Mouse (Mus musculus): ENCODE results near the gene Slc45a3.

The Slc45a3 gene

DNA sequence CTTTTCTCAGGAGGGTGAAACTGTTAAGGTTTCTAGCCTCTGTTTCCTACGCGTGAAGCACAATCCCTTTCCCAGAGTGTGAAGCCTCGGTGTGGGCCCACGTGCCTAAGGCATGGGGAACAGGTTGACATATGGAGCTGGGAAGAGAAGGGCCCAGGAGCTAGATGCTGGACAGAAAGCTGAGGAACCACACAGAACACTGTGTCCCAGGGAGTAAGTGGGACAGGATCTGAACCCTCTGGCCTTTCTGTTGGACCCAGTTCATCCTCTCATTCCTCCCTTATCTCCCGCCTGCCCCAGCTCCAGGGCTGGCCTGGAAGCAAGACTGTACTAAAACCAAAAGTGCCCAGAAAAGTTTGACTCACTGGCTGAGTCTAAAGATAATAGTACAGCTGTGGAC is 1.3 kb downstream of the Slc45a3 start:
- no peak for DNase-seq (ENCODE audit: extremely low read depth, low read depth, low spot score)

DNA sequence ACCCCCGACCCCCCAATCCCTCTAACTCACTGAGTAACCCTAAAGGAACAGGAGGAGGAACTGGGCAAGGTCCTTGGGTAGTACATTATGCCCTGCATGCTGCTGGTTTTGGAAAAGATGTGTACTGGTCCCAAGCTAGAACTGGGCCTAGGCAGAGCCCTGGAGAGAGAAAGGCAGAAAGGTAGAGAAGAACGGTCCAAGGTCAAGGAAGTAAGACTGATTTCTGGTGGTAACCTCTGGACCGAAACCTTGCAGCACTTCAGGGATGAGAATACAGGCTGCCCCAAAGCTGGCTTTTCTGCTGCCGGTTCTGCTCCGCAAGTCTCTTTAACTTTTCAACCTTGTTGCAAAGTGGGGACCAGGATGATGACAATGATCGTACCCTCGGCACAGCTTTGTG is 1.8 kb downstream of the Slc45a3 start:
- DNase-seq (ENCODE audit: extremely low read depth, low read depth, low spot score): no peak

DNA sequence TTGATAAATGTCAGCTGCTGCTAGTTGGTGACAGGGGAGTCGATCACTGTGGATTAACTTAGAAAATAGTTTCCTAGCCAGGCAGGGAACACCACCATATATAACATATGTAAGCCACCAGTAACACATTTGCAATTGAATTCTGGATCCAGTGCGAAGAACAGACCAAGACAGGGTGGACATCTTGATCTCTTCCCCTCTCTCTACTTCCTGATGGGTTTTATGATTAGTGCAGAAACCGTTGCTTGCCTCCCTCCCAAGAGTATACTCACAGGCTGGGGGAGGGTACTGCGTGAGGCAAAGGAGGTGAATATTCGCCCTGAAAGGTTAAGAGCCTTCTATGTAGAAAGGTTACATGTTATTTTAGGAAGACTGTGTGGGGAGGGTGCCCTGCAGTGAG is 3.1 kb downstream of the Slc45a3 start:
- DNase-seq (ENCODE audit: extremely low read depth, low read depth, low spot score): no peak

DNA sequence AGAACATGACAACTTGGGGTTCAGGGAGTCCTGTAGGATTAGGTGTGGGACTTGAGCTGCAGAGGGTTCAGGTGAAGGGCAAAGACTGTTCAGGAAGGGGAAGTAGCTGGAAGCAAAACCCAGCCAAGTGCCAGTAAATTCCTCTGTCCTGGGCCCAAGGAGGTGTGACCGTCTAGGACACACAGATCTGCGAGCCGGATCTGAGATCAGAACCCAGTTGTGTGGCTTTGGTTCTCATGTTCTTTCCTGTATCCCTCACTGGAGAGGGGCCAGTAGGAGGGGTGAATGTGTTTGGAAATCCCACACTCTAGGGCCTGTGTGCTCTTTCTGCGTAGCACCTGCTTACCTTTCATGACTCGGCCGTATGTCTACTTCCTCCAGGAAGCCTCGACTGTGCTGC is 4.6 kb downstream of the Slc45a3 start:
- DNase-seq (ENCODE audit: extremely low read depth, low read depth, low spot score): peak; percentile 23

DNA sequence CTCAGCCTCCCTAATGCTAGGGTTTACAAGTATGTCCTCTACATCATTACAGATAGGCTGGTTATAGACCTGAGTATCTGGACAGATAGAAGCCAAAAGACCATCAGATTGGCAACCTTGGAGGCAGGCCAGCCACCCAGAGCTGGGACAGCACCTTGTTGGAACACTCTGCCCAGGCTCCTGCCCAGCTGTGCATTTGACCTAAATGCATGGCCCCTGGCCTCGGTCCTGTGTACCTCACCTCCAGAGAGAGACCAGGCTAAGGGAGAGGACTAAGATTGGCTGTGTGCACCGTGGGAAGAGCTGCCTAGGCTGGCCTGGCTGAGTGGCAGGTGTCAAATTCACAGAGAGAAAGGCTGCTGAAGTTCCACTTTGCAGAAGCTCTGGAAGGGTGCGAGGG is 5.8 kb downstream of the Slc45a3 start:
- DNase-seq (ENCODE audit: extremely low read depth, low read depth, low spot score): no peak

DNA sequence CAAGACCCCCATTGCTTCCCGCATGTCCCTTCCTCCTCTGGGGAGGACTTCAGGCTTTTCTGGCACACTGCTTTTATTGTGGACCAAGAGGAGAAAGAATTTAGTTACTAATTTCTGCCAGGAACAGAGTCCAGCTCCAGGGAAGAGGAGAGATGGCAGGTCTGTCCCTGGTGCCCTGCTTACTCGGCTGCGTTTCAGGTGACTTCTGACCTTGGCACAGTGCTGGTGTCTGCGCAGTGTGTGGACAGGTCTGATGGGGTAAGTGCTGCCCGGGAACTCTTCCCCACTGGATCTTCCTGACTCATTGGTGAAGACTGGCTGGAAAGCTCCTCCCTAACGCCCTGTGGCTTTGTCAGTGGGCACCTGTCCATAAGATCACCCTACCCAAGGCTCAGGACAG is 6.2 kb downstream of the Slc45a3 start:
- DNase-seq (ENCODE audit: extremely low read depth, low read depth, low spot score): peak; percentile 39

DNA sequence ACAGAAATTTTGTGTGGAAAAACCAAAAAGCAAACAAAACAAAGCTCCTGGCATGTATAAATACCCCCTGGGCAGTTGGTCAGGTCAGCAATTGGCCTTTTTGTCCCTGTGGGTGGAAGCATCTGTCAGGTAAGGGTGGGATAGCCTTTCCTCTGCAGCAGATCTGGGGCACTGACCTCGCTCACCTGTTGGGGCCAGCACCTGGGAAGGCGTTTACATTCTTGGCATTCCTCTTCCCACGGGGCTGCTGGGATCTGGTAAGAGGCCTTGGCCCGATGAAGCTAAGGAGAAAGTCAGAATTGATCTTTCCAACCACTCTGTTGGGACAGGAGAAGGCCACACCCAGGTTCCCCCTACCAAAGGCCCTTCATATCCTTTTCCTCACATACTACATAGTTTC is 7.1 kb downstream of the Slc45a3 start:
- DNase-seq (ENCODE audit: extremely low read depth, low read depth, low spot score): no peak

DNA sequence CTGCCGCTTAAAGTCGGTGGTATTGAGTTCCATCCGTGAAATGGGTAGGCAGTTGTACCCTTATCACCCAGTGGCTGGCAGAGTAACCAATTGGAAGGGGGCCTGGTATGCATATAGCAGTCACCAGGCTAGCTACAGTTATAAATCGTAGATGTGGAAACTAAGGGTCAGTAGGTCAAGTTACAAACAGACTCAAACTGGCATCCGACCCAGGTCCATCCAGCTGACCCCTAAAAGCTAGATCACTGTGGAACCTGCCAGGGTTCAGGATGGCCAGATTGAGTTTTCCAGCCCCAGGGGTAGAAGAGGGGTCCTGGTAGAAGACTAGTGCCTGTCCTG is 7.5 kb downstream of the Slc45a3 start:
- DNase-seq (ENCODE audit: extremely low read depth, low read depth, low spot score): no peak

DNA sequence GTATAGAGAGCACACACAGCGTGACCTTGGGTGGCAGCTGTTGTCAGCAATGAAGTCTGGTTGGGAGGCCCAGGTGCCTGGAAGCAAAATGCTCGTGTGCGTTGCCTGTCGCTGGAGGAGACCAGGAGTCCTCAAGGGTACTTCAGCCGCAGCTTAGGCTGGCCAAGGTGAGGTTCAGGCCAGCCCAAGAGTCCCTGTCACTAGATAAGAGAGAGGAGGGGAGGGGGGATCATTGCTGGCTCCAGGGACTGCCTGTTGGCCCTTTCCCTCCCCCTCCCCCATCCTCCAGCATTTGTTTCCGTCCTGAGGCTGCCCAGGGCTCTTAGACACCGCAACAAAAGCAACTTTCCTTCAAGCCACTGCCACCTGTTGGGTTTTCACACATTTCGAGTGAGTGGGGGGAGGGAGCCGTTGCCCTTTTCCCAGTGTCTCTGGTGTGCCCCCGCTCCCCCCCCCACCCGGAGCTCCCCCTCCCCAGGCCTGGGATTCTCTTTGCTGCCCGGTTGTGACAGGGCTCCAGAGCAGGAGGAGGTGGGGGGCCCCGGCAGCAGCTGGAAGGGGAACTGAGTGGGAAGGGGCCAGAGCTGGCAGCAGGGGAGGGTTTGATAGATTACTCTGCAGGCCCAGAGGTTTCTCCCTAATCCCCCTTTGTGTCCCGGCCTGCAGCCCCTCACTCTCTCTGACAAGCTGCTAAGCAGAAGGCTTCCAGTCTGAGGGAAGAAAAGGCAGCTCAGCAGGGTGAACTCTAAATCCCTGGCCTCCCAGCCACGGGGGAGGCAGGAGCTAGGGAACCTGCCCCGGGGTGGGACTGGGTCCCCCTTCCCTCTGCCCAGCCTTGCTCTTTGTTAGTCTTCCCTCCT is 8.1 kb downstream of the Slc45a3 start:
- DNase-seq (ENCODE audit: extremely low read depth, low read depth, low spot score): no peak

DNA sequence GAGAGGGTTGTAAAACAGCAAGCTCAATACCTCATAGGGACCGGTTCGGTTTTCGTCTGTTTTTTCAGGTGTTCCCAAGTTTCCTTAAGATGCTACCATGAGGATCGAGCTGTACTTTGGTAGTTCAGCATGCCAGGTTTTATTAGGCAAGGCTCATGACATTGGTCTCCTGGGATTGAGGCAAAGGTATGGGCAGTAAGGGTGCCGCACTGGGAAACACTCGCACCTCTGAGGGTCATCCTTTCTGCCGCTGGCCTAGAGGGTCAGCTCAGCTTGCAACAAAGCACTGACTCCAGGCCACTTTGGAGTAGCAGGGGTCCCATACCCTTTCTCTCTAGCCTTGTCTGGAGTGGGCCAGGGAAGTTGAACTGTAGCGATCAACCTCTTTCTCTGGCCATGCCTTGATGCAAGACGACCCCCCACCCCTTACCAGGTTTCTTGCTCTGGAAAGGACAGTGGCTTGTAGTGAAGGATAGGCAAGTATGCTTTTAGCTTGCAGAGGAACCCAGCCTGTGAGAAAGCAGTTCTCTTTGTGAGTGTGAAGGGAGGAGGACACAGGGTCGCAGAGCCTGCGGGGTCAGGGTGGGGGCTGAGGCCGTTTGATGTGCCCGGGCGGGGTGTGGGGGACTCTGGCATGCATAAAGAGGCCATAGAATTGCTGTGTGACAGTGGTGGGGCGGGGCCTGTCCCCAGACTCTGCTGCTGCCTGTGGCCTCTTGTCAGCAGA is 9.2 kb downstream of the Slc45a3 start:
- no peak for DNase-seq (ENCODE audit: extremely low read depth, low read depth, low spot score)

DNA sequence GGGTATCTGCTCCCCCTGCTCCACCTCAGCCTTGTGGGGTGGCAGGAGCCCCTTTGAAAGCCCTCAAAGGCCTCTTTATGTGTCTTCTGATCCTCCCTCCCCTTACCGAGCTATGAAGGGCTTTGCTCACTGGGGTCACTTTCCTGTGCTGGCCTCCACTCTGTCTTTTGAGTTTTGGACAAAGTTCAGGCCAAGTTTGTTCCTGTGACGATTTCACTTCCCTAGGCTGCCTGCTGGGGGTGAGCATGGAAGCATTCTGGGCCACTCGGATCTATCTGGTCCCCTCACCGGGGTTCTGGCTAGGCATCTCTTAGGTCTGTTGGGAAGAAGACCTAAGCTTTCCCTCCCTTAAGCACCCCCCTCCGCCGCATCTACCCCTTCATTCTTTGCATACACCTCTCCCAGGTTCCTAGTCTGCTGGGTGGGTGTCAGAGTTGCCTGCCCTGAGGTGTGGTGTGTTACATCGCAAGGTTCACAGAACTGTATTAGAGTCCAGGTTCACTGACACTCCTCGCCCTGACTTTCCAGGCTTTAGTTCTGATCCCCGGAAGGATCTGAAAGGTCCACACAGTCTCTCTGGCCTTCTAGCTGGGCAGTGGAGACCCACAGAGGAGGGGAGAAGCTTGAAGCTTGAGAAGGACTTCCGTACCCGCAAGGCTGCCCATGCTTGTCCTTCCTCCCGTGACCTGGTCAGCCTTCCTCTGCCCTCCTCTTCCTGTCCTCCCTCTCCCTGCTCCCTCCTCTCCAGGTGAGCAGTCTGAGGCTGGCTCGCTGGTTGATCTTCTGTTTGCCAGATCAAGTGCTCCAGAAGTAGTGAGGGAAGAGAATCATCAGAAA is 9.9 kb downstream of the Slc45a3 start:
- DNase-seq (ENCODE audit: extremely low read depth, low read depth, low spot score): no peak

DNA sequence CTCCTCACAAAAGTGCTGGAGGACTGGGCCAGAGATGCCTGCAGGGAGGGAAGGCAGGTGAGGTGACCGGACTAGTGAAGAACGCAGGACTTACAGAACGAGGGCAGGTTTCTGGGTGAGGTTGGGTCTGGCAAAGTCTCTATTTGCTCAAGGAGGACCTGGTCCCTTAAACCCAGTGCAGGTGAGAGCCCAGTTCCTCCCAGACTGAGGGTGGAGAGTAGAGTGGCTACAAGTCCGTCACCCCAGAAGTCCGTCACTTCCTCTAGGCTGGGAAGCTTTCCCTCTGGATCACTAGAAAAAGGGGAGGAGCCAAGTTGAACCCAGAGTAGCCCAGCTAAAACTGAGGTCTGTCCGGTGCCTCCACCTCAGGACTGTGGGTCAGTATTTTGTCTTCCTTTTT is 11.2 kb downstream of the Slc45a3 start:
- no peak for DNase-seq (ENCODE audit: extremely low read depth, low read depth, low spot score)

DNA sequence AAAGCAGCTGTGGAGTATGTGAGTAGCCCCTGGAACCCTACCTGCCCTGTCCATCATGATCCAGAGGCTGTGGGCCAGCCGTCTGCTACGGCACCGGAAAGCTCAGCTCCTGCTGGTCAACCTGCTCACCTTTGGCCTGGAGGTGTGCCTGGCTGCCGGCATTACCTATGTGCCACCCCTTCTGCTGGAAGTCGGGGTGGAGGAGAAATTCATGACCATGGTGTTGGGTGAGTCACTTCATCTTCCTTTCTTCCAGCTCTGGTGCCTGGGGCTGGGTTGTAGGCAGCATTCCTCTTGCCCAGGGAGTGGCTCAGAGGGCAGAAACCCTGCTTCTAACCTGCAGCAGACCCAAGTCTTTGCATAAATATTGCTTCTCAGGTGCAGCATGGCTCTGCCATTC is 14.1 kb downstream of the Slc45a3 start:
- DNase-seq (ENCODE audit: extremely low read depth, low read depth, low spot score): no peak

DNA sequence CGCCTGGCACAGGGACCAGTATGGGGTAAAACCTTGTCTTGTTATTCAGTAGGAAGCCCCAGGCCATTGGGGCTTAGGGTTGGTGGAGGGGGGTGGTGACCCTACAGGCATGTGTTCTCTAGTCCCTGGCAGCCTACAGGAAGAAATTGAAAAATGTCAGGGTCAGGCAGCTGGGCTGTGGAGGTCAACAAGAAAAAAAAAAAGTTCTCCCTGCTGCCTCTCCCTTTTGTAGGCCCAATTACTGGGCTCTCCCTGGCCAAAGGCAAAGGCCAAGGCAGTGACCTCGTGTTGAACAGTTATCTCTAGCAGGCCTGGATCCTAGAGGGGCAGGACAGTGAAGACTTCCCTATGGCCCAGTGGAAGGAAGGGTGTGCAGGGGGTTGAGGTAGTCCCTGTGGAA is 17.7 kb downstream of the Slc45a3 start:
- no peak for DNase-seq (ENCODE audit: extremely low read depth, low read depth, low spot score)

DNA sequence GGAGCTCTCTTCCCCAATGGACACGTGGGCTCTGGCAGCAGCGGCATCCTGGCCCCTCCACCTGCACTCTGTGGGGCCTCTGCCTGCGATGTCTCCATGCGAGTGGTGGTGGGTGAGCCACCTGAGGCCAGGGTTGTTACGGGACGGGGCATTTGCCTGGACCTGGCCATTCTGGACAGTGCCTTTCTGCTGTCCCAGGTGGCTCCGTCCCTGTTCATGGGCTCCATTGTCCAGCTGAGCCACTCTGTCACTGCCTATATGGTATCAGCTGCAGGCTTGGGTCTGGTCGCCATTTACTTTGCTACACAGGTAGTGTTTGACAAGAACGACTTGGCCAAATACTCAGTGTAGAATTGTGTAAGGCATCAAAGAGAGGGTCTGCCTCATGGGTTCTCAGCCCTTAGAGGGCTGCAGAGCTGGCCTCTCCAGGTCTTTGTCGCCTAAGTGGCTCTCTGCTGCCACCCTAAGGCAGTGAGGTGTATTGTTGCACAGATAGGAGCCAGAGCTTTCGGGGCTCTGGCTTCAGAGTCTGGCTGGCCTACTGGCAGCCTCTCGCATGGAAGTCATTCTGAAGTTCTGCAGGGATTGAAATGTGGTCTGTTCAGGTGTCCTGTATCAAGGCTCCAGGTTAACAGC is 18.7 kb downstream of the Slc45a3 start:
- DNase-seq (ENCODE audit: extremely low read depth, low read depth, low spot score): no peak

DNA sequence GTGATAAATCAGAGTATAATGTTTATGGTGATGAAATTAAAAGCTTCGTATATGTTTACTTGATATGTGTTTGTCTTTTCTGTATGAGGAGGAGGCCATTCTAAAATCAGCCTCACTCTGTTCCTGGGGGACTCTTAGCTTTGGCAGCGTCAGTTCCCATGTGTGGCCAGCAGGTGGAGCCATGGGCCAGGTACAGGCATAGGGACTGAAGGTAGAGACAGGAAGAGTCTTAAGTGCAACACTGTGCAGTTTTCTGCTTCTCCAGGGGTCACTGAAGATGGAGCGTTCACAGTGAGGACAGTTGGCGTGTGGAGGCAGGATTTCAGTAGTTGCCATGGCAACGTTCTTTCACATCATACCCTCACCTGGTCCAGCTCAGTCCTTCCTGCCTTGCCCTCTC is 20.1 kb downstream of the Slc45a3 start:
- DNase-seq (ENCODE audit: extremely low read depth, low read depth, low spot score): no peak

DNA sequence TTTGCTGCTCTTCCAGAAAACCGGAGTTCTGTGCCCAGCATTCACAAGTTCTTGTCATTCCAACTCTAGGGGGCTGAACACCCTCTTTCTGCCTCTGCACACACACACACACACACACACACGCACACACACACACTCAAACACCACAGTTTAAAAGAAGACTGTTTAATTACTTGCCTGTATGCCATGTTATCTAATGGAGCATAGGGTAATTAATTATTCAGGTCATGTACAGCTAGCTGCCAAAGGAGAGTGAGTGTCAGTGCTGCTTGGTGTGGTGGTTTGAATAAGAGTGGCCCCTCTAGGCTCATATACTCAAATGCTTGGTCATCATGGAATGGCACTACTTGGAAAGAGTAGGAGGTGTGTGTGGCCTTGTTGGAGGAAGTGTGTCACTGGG is 21.0 kb downstream of the Slc45a3 start:
- no peak for DNase-seq (ENCODE audit: extremely low read depth, low read depth, low spot score)

DNA sequence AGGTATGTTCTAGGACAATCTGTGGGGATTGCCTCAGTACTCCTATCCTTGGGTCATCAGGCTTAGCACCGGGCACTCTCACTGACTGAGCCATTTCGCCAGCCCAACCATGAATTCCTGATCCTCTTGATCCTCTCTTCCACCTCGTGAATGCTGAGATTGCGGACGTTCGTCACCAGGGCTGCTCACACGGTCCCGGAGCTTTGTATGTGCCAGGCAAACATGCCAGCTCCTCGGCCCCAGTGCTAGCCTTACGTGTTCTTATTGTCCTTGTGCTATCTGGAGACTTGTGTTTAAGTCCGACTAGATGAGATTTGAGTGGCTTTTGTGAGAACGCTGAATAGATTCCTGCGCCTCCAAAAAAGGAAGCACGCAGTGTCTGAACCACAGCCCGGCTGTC is 24.7 kb downstream of the Slc45a3 start:
- no peak for DNase-seq (ENCODE audit: extremely low read depth, low read depth, low spot score)

DNA sequence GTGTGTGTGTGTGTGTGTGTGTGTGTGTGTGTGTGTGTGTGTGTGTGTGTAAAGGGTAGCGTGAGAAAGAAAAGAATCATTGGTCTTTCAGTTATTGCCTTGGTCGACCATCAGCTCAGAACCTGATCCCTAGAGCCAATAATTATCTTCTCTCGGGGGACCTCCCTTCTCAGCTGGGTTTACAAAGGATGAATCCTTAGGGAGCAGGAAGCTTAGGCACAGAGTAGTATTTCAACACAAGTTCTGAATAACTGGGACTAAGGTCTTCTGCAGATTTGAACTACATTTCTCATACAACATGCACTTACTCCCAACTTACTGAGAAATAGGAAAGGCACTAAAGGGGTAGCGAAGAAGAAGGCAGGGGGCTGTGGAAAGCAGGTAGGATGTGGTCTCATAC is 26.7 kb downstream of the Slc45a3 start:
- no peak for DNase-seq (ENCODE audit: extremely low read depth, low read depth, low spot score)

DNA sequence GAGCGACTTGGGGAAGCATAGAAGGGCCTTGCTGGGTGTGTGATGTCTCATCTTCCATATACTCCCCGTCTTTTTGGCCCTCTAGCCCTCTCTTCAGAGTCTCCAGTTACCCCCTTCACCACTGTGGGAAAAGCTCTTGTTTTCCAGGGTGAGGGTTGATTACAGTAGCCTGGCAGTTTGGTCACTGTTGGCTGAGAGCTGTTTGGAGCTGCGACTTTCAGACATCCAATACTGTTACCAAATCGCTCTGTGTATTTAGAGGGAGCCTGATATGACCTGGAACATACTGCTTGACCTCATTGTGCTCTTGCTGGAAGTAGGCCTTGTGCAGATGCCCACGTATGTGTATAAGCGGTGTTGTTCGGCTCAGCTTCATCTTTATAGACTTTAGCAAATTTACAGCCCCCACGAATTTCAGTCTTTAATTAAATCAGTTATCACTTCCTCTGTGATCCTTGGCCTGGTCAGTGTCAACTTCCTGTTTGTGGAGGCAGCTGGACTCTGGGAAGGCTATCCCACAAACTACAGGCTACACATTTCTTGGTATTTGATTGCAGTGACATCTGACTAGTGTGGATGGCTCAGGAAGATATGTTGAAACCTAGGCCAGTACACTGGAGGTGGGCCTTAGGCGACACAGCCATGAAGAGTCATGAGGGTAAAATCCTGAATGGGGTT is 27.5 kb downstream of the Slc45a3 start:
- DNase-seq (ENCODE audit: extremely low read depth, low read depth, low spot score): no peak

DNA sequence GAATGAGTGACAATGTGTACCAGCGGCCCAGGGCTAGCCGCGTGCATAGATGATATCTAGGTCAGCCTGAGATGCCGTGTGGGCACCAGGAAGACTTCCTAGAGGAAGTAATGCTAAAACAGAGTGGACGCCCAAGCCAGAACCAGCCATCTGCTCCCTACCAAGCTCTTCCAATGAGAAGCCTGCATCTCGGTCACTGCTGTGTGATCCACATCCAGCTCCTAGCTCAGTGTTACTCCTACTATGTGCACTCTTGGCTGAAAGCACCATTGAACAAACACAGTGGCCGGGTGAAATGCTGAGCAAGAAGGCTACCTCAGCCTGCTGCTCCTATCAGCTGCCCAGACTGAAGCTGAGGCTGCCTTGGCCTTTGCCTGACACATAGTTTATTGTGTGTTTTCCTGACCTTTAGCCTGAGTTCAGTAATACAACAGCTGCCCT is 29.8 kb downstream of the Slc45a3 start:
- no peak for DNase-seq (ENCODE audit: extremely low read depth, low read depth, low spot score)
